Mouse (Mus musculus): ENCODE measurements around the gene Mslnl. TPM values are rescaled to one million over a fixed set of nuclear protein-coding genes. Genes with fewer than 3 reads are reported as not detected.
A peak's percentile ranks its signal among the peaks of the same experiment; 100 is the strongest.

Gene Mslnl
- polyA plus RNA-seq, 1 experiment: 0.73 TPM

DNA sequence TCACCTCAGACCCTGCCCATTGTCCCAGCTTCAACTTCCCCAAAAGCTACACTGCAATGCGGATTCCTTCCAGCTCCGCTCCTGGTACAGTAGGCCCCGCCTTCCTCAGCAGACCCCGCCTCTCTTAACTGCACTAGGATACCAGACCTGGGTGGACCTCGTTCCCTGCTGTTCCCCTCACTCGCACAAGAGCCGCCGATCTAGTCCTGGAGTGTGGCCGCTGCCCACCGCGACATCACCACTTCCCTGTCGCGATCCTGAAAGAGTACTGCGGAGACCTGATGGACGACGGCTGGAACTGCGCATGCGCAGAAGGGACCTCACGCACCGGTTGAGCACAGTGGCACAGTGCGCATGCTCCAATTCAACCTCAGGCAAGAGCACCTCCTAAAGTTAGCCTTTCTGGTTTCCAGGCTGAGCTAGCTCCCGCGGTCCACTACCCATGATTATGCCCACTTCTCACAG is 49.5 kb downstream of the Mslnl start, which contains the start of gene Haghl:
Gene Haghl, minus strand, starts transcription at position 393 of the 465 bp plus-strand sequence.
- peak; percentile 93 for DNase-seq (ENCODE audit: low spot score)

DNA sequence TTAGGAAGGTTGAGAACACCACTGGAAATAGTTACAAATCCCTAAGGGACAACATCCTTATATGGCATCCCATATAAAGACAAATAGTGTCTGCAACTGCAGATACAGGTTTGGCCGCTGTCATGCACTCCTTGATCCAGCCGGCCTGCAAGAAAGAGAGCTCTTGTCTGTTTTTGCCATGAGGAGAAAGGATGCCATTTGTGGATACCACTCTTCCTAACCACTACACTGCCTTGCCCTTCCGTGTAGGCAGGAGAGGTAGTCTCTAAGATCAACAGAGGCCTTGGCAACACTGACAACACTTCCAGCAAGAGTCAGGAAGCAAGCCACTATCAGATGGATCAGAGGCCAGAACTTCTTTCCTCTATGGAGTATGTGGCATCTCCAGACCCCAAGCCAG is 50.4 kb downstream of the Mslnl start, which contains the start of gene Ccdc78:
Gene Ccdc78, plus strand, starts transcription at position 301 of the 400 bp plus-strand sequence.
- no peak for DNase-seq (ENCODE audit: low spot score)

DNA sequence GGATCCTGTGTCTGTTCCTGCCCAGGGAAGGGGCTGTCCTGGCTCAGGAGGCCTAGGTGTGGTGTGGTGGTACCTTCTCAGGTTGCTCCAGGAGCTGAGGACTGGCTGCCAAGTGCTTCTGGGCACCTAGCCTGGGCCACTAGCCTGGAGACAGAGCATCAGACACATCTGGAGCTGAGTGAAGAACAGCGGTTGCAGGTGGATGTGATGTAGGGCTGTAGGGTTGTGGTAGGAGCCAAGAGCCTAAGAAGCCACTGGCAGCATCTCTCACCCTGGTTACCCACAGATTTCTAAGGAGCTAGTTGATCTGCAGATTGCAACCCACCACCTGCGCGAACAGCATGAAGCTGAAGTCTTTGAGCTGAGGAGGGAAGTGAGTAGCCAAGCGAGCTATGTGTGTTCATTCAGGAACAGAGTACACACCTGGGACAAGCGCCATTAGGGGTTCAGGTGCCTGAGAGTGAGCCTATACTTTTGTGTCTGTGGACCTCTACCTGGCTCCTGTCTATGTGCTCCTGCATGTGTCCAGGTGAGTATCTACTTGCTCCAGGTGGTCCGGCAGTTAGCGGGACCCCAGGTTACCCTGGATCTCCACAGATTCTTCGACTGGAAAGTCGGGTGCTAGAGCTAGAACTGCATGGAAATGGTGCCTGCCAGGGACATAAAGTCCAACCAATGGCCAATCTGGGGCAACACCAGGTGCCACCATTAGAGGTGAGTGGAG is 51.1 kb downstream of the Mslnl start:
- DNase-seq (ENCODE audit: low spot score): no peak

DNA sequence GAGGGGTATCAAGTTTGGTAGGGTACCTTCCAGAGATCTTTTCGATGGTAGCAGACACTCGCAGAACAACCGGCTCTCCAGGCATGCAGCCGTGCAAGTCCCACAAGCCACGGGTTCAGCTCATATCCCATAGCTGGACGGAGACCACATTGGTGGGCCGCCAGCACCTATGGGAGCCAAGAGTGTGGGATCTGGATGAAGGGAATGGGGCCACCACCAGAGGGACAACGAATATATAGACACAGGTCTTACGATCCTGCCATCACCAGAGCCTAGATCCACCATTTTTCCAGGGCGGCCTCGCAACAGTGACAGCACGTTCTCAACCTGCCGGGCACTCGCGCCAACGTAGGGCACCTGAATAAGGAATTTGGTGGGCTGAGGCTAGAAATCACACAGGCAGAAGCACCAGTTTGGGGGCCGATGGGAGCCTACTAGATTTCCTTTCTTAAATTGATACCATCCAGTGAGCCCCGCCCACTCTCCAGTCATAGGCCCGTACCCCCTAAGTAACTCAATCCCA is 55.5 kb downstream of the Mslnl start:
- no peak for DNase-seq (ENCODE audit: low spot score)

DNA sequence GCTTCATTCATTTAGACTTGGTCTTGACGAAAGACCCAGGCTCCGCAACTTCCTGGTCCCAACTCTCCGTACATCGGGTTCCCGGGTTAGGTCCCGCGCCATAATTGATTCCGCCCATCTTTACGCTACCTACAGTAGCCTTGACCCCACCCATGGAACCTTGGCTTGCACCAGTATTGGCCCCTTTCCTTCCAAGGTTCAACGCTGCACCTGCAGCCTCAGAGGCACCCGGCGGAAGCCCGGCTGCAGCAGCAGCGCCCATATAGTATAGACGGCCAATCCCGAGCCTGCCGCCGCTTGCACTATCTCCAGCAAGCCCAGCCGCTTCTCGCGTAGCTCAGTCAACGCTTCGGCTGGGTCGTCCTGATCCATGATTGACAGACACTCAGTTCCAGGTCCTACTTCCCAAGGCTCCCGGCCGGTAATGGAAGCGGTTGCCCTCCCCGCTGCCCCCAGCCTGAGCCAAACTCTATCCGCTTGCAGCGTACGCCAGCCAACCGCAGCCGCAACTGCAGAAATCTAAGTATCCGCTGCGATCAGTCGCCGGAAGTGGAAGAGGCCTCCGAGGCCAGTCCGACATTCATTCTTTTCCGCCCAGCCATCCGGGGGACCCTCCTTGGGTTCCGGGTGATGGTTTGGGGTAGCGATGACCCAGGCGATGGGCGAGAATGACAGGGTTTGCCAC is 56.1 kb downstream of the Mslnl start:
- peak; percentile 68 for DNase-seq (ENCODE audit: low spot score)

DNA sequence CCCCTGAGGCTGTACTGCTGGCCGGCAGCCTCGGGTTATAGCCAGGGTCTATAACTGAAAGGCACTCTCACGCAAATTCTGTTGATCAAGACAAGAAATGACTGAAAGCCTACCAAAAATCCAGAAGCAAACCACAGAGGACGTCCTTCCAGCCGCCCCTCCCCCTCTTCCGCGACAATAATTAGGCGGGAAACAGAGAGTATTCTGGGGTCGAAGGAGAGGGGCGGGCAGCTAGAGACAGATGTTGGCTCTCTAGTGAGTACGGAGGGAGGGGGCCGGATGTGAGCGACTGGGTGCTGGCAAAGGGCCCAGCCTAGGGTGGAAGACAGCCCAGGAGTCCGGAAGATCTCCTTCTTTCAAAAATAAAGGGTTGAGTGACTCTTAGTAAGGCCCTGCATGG is 56.8 kb downstream of the Mslnl start, which contains the start of gene Fam173a:
Gene Fam173a, minus strand, starts transcription at position 287 of the 400 bp plus-strand sequence.
- DNase-seq (ENCODE audit: low spot score): no peak

DNA sequence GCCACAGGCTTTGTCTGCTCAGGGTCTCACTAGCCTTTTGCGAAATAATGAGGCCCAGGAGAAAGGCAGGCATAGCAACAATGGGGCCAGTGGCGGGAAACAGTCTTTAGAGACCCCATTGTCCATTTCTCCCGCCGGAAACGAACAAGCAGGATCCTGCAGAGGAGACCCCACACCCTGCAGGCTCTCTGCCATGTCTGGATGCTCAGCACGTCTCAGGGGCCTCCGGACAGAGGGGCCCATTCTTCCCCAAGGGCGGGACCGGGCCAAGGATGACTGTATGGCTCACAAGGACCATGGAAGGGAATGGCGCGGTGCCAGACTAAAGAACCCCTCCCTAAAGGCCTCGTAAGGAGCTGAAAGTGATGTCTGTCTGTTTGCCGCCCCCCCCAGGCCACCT is 58.4 kb downstream of the Mslnl start:
- DNase-seq (ENCODE audit: low spot score): no peak

DNA sequence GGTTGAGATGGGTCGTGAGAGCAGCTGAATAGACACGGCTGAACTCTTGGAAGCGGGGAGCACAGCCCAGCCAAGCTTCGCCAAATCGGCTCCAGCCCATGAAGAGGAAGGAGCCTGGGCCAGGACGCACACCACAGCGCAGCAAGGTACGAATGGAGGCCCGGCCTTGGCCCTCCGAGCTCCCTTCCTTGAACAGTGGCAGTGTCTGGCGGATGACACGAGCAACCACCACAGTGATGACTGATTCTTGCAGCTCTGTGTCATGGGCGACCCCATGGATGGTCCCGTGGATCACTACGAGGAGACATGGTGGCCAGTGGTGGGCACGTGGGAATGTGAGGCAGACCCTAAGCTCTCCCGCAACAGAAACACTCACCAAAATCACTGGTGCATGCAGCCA is 59.2 kb downstream of the Mslnl start:
- no peak for DNase-seq (ENCODE audit: low spot score)

DNA sequence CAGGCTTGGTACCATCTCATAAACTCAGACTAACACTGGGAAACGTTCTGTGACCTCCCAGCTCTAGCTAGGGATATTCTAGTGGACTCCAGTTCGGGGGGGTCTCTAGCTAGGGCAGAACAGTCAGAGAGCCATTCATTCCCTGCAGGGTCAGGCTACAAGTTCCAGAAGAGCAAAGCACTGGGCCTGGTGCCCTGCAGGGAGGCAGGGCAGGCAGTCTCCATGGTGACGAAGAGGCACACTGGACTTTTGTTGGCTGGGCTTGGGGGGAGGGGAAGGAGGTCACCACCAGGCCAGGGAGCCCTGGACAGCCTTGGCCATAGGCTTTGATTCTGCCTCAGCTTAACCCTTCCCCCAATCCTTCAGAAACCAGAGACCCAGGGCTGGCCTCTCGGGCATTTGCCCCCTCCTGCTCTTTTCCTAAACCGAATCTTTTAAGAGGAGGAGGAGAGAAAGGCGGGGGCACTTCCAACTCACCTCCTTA is 59.8 kb downstream of the Mslnl start, which contains the start of gene AC134908.4:
Gene AC134908.4, minus strand, starts transcription at position 51 of the 484 bp plus-strand sequence.
- no peak for DNase-seq (ENCODE audit: low spot score)

DNA sequence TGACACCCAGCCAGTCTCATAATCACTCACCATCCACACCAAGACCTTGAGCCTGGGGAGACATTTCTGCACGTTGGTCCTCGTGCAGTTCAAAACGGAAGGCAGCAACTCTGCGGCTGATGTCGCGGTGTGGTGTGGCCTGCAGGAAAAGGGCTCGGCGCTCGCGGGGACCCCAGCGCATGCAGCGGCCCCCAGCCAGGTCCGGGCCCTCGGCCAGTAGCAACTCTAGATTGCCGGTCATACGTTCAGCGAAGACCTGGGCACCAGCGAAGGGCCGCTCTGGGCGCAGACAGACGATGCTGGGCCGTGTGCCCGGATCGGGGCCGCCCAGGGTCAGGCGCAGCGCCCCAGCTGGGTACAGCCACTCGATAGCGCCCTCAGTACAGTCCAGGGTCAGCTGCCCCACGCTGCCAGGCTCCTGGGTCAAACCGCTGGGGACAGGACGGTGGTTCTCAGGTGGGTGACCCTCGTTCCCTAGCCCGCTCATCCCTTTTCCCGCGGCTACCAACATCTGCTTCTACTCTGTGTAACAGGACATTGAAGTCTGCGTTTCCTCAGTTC is 60.4 kb downstream of the Mslnl start:
- DNase-seq (ENCODE audit: low spot score): no peak

DNA sequence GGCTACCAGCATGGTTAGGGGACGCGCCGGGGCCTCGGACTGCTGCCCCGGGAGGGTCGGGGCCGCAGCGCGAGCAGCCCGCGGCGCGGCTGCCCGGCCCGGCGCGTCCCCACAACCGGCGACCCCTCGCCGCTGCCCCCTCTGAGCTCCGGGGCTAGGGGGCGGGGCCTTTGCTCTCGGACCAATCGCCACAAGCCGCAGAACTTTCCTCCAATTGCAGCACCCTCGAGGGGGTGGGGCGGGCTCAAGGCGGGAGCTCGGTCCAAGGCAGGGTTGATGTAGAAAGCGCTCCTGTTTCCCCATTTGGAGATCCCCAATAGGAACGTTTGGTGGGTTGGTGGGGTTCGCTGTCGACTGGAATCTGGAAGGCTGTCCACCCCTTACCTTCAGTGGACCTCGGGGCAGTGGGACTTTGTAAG is 61.1 kb downstream of the Mslnl start, which contains the start of gene Metrn:
Gene Metrn, minus strand, starts transcription at position 186 of the 419 bp plus-strand sequence.
- DNase-seq (ENCODE audit: low spot score): peak; percentile 67

Other genes with a start within 250 kb of the Mslnl start
- gene Sstr5, start 238.8 kb upstream of the Mslnl start, polyA plus RNA-seq (2012; rRNA removed): 0.06 TPM in 1 of 2 replicates, not detected in the other
- 1.2 and 1.5 TPM in 2 replicates for gene Sox8, start 165.4 kb upstream of the Mslnl start, polyA plus RNA-seq (2012; rRNA removed)
- gene Lmf1, start 157.0 kb upstream of the Mslnl start, polyA plus RNA-seq (2012; rRNA removed): 12.5 and 16.6 TPM in 2 replicates
- gene Gng13, start 18.9 kb upstream of the Mslnl start, polyA plus RNA-seq (2012; rRNA removed): not detected in 2 replicates
- gene Chtf18, start 8.6 kb upstream of the Mslnl start, polyA plus RNA-seq (2012; rRNA removed): 2.2 TPM in 2 replicates
- 16.2 and 21.7 TPM in 2 replicates for gene Rpusd1, start 8.4 kb upstream of the Mslnl start, polyA plus RNA-seq (2012; rRNA removed)
- 11.1 and 29.7 TPM in 2 replicates for gene Msln, start 18.3 kb downstream of the Mslnl start, polyA plus RNA-seq (2012; rRNA removed)
- 24.8 and 26.1 TPM in 2 replicates for gene Narfl, start 37.7 kb downstream of the Mslnl start, polyA plus RNA-seq (2012; rRNA removed)
- gene Haghl, start 49.6 kb downstream of the Mslnl start, polyA plus RNA-seq (2012; rRNA removed): 47.5 and 66.1 TPM in 2 replicates
- 0.06 and 0.18 TPM in 2 replicates for gene Ccdc78, start 50.5 kb downstream of the Mslnl start, polyA plus RNA-seq (2012; rRNA removed)
- 96.2 and 131 TPM in 2 replicates for gene Fam173a, start 56.9 kb downstream of the Mslnl start, polyA plus RNA-seq (2012; rRNA removed)
- not detected in 2 replicates for gene AC134908.4, start 59.6 kb downstream of the Mslnl start, polyA plus RNA-seq (2012; rRNA removed)
- 15.4 and 16.5 TPM in 2 replicates for gene Metrn, start 61.1 kb downstream of the Mslnl start, polyA plus RNA-seq (2012; rRNA removed)
- 5.0 and 6.9 TPM in 2 replicates for gene Fbxl16, start 73.0 kb downstream of the Mslnl start, polyA plus RNA-seq (2012; rRNA removed)
- 23.2 and 27.6 TPM in 2 replicates for gene Wdr24, start 87.6 kb downstream of the Mslnl start, polyA plus RNA-seq (2012; rRNA removed)
- 55.9 and 60.7 TPM in 2 replicates for gene Jmjd8, start 92.8 kb downstream of the Mslnl start, polyA plus RNA-seq (2012; rRNA removed)
- gene Stub1, start 97.4 kb downstream of the Mslnl start, polyA plus RNA-seq (2012; rRNA removed): 209 and 230 TPM in 2 replicates
- 20.7 and 27.5 TPM in 2 replicates for gene Rhbdl1, start 101.3 kb downstream of the Mslnl start, polyA plus RNA-seq (2012; rRNA removed)
- gene Gm20683, start 105.7 kb downstream of the Mslnl start, polyA plus RNA-seq (2012; rRNA removed): 16.8 and 20.6 TPM in 2 replicates
- 52.4 and 62.0 TPM in 2 replicates for gene Rhot2, start 108.8 kb downstream of the Mslnl start, polyA plus RNA-seq (2012; rRNA removed)
- gene Wdr90, start 125.5 kb downstream of the Mslnl start, polyA plus RNA-seq (2012; rRNA removed): 12.0 and 14.4 TPM in 2 replicates
- 11.0 and 13.6 TPM in 2 replicates for gene Mcrip2, start 132.7 kb downstream of the Mslnl start, polyA plus RNA-seq (2012; rRNA removed)
- gene Mettl26, start 139.0 kb downstream of the Mslnl start, polyA plus RNA-seq (2012; rRNA removed): 61.0 and 67.8 TPM in 2 replicates
- 0.77 and 0.93 TPM in 2 replicates for gene Wfikkn1, start 144.8 kb downstream of the Mslnl start, polyA plus RNA-seq (2012; rRNA removed)
- 36.7 and 44.3 TPM in 2 replicates for gene Rab40c, start 183.7 kb downstream of the Mslnl start, polyA plus RNA-seq (2012; rRNA removed)
- 48.7 and 53.5 TPM in 2 replicates for gene Pigq, start 208.9 kb downstream of the Mslnl start, polyA plus RNA-seq (2012; rRNA removed)
- 0.15 TPM in 1 of 2 replicates, not detected in the other for gene Nhlrc4, start 208.9 kb downstream of the Mslnl start, polyA plus RNA-seq (2012; rRNA removed)
- 0.06 and 0.07 TPM in 2 replicates for gene A930017K11Rik, start 216.5 kb downstream of the Mslnl start, polyA plus RNA-seq (2012; rRNA removed)
- gene Capn15, start 249.8 kb downstream of the Mslnl start, polyA plus RNA-seq (2012; rRNA removed): 30.1 and 32.4 TPM in 2 replicates